ENCODE assay signal across 8 mouse cellular contexts in genomic region chr3:96487596-96488289, GRCm38 (mm10). TPM values are rescaled to one million over a fixed set of nuclear protein-coding genes. Genes with fewer than 3 reads are reported as not detected.
A peak's percentile ranks its signal among the peaks of the same experiment; 100 is the strongest.
DNase-seq lines count a peak whose midpoint lies in the region; ATAC-seq and TF ChIP-seq lines count a peak whose summit lies in the region.
"Had no signal": no experiment of that assay in that cellular context is flagged by ENCODE, and none has a peak within 500 bp of the region (broad histone marks: within the 10 kb centered on the region; RNA-seq: fewer than 3 reads in every experiment).

No protein-coding gene starts in this region.

- H3K4me3 ChIP-seq in forebrain, embryonic 11.5 days (ENCODE audit: low read depth, low read length), result peak overlapping the region; percentile 21
- H3K4me3 ChIP-seq in liver, postnatal 0 days (ENCODE audit: low read depth, low read length), result peak overlapping the region; percentile 54
- H3K4me3 ChIP-seq in neural tube, embryonic 15.5 days (replicated peaks), result peak overlapping the region; percentile 36

- ATAC-seq in forebrain, embryonic 11.5 days (replicated peaks; ENCODE audit: low FRiP score), result no peak
- no peak for ATAC-seq in liver, postnatal 0 days
- ATAC-seq in neural tube, embryonic 15.5 days (ENCODE audit: low FRiP score), result no peak

- peak; percentile 72 for DNase-seq in ES-CJ7 (ENCODE audit: low read depth, low spot score)
- peak; percentile 20 to 25 for DNase-seq in adrenal gland, postnatal 36 days
- DNase-seq in forebrain, embryonic 11.5 days (ENCODE audit: low spot score), result peak; percentile 71
- peak; percentile 83 for DNase-seq in induced T-regulatory cell, adult 2 months (ENCODE audit: low read depth)
- peak; percentile 60 for DNase-seq in liver, postnatal 0 days
- no peak for DNase-seq in gastrocnemius, postnatal 36 days

- H3K27me3 ChIP-seq in forebrain, embryonic 11.5 days (ENCODE audit: control insufficient read depth, insufficient read depth, low read length), result no peaks in the 10 kb centered on the region
- H3K27me3 ChIP-seq in liver, postnatal 0 days (ENCODE audit: insufficient read depth, low read length), result no peaks in the 10 kb centered on the region
- H3K27me3 ChIP-seq in neural tube, embryonic 15.5 days (replicated peaks), result peaks cover 10% of the 10 kb centered on the region; the same call in 1 of the 2 replicates

- peak; percentile 56 for TF ChIP-seq CTCF in liver, postnatal 0 days (IDR thresholded peaks at IDR 0.05; ENCODE audit: low read depth)

- H3K36me3 ChIP-seq in forebrain, embryonic 11.5 days (ENCODE audit: control insufficient read depth, insufficient read depth, low read length), result no peaks in the 10 kb centered on the region
- no peaks in the 10 kb centered on the region for H3K36me3 ChIP-seq in liver, postnatal 0 days (replicated peaks; ENCODE audit: insufficient read depth, low read length)
- no peaks in the 10 kb centered on the region for H3K36me3 ChIP-seq in neural tube, embryonic 15.5 days

- peak overlapping the region; percentile 79 for H3K27ac ChIP-seq in forebrain, embryonic 11.5 days (ENCODE audit: low read depth, low read length)
- H3K27ac ChIP-seq in liver, postnatal 0 days (ENCODE audit: low read depth), result peak overlapping the region; percentile 98
- H3K27ac ChIP-seq in neural tube, embryonic 15.5 days (replicated peaks), result peak overlapping the region; percentile 91

- peaks cover 2% of the 10 kb centered on the region; the same call in 1 of the 2 replicates for H3K4me1 ChIP-seq in forebrain, embryonic 11.5 days (replicated peaks; ENCODE audit: control insufficient read depth, insufficient read depth, low read length)
- peaks cover 9% of the 10 kb centered on the region for H3K4me1 ChIP-seq in liver, postnatal 0 days (ENCODE audit: insufficient read depth)
- peaks cover 10% of the 10 kb centered on the region; the same call in 1 of the 2 replicates for H3K4me1 ChIP-seq in neural tube, embryonic 15.5 days

- intact Hi-C loops in gastrocnemius, postnatal 36 days (cut with DNase I), result no loop called here

- TF ChIP-seq EP300 in liver, postnatal 0 days (IDR thresholded peaks at IDR 0.05; ENCODE audit: low read depth), result no peak

- H3K4me2 ChIP-seq in forebrain, embryonic 11.5 days (ENCODE audit: low read depth, low read length, severe bottlenecking), result peak overlapping the region; percentile 57
- peak overlapping the region; percentile 82 for H3K4me2 ChIP-seq in liver, postnatal 0 days (ENCODE audit: low read depth, low read length)
- peak overlapping the region; percentile 63 for H3K4me2 ChIP-seq in neural tube, embryonic 15.5 days

- H3K9ac ChIP-seq in forebrain, embryonic 11.5 days (ENCODE audit: low read length), result peak overlapping the region; percentile 47
- H3K9ac ChIP-seq in liver, postnatal 0 days (replicated peaks), result peak overlapping the region; percentile 76
- peak overlapping the region; percentile 45 for H3K9ac ChIP-seq in neural tube, embryonic 15.5 days (replicated peaks)

- 6% methylated on average over 26 of the region's 26 CpGs for WGBS in forebrain, embryonic 11.5 days
- 5% methylated on average over 25 of the region's 26 CpGs for WGBS in liver, postnatal 0 days (ENCODE audit: insufficient replicate concordance)
- WGBS in neural tube, embryonic 15.5 days, result 5% methylated on average over 25 of the region's 26 CpGs

- H3K9me3 ChIP-seq in forebrain, embryonic 11.5 days (ENCODE audit: control insufficient read depth, low read length), result no peaks in the 10 kb centered on the region
- no peaks in the 10 kb centered on the region for H3K9me3 ChIP-seq in liver, postnatal 0 days (ENCODE audit: low read length)
- H3K9me3 ChIP-seq in neural tube, embryonic 15.5 days (replicated peaks), result no peaks in the 10 kb centered on the region

RNA-seq across cellular contexts. Expression of gene BC107364, which starts 35.6 kb away (rescaled TPM):
- not detected for total RNA-seq in adrenal gland, postnatal 36 days (2021)
- polyA plus RNA-seq in forebrain, embryonic 11.5 days (2014; fragmentation: Nextera tagmentation; extraction: Ambion mirVana), result not detected in 2 replicates
- polyA plus RNA-seq in liver, postnatal 0 days (2015; fragmentation: Nextera tagmentation; extraction: Ambion mirVana), result not detected in 2 replicates
- polyA plus RNA-seq in neural tube, embryonic 15.5 days (2015; fragmentation: Nextera tagmentation; extraction: Ambion mirVana), result not detected in 2 replicates
- total RNA-seq in gastrocnemius, postnatal 36 days (2021), result not detected
- polyA plus RNA-seq: large intestine, adult 2 months had no signal

RNA-seq across cellular contexts. Expression of gene Hfe2, which starts 37.2 kb away (rescaled TPM):
- not detected for total RNA-seq in adrenal gland, postnatal 36 days (2021)
- 0.69 and 0.77 TPM in 2 replicates for polyA plus RNA-seq in forebrain, embryonic 11.5 days (2014; fragmentation: Nextera tagmentation; extraction: Ambion mirVana)
- polyA plus RNA-seq in liver, postnatal 0 days (2015; fragmentation: Nextera tagmentation; extraction: Ambion mirVana), result 19.2 and 21.8 TPM in 2 replicates
- polyA plus RNA-seq in neural tube, embryonic 15.5 days (2015; fragmentation: Nextera tagmentation; extraction: Ambion mirVana), result 2.4 and 3.0 TPM in 2 replicates
- total RNA-seq in gastrocnemius, postnatal 36 days (2021), result 100 to 1,000 TPM; 612 to 621 TPM

Comparison
In these comparisons a context has a peak if more than half of its experiments do, and no peak if none do; other contexts are left out.
1. DNase-seq: peak in ES-CJ7 (single experiment), adrenal gland, postnatal 36 days (2 of 2), forebrain, embryonic 11.5 days (single experiment), induced T-regulatory cell, adult 2 months (single experiment) and liver, postnatal 0 days (single experiment); none in gastrocnemius, postnatal 36 days (0 of 2).
2. Peak in every context shown above with its lines, with median percentiles within 50 percentile points of each other: H3K27ac ChIP-seq, H3K4me2 ChIP-seq, H3K4me3 ChIP-seq and H3K9ac ChIP-seq.